In genomic region chr16:37011061-37011921, GRCm38 (mm10) we compare ENCODE assay signal across 8 mouse cellular contexts. TPM values are rescaled to one million over a fixed set of nuclear protein-coding genes. Genes with fewer than 3 reads are reported as not detected.
A peak's percentile ranks its signal among the peaks of the same experiment; 100 is the strongest.
DNase-seq lines count a peak whose midpoint lies in the region; ATAC-seq and TF ChIP-seq lines count a peak whose summit lies in the region.

TSS of gene Polq (plus strand) at chr16:37011786.

- H3K4me3 ChIP-seq in C2C12 (ENCODE audit: insufficient read depth, poor library complexity, severe bottlenecking): peak within 1 kb of the TSS; percentile 76
- peak within 1 kb of the TSS; percentile 70 for H3K4me3 ChIP-seq in erythroblast, embryonic 14.5 days (replicated peaks)
- peak within 1 kb of the TSS; percentile 93 for H3K4me3 ChIP-seq in heart, embryonic 11.5 days (ENCODE audit: low read depth, low read length)
- peak within 1 kb of the TSS; percentile 97 for H3K4me3 ChIP-seq in kidney, embryonic 16.5 days (ENCODE audit: low read length)
- peak within 1 kb of the TSS; percentile 69 for H3K4me3 ChIP-seq in liver, adult 2 months (ENCODE audit: insufficient read depth, low read depth, low read length)
- peak within 1 kb of the TSS; percentile 59 for H3K4me3 ChIP-seq in myocyte

- peak; percentile 30; the same call in 1 of the 2 replicates for TF ChIP-seq POLR2A in brain, embryonic 14.5 days (IDR thresholded peaks at IDR 0.05; ENCODE audit: borderline replicate concordance, extremely low read depth, insufficient read depth, insufficient read length, poor library complexity, severe bottlenecking)
- no peak for TF ChIP-seq POLR2A in liver, adult 2 months (IDR thresholded peaks at IDR 0.05; ENCODE audit: extremely low read depth, insufficient read depth, low read length)
- peak; percentile 17 for TF ChIP-seq POLR2A in myocyte (IDR thresholded peaks at IDR 0.05; ENCODE audit: insufficient read length, low read depth)

- H3K27ac ChIP-seq in heart, embryonic 11.5 days (ENCODE audit: low read depth, low read length): no peak within 1 kb of the TSS
- H3K27ac ChIP-seq in kidney, embryonic 16.5 days (ENCODE audit: low read length): no peak within 1 kb of the TSS
- H3K27ac ChIP-seq in liver, adult 2 months (replicated peaks; ENCODE audit: insufficient read depth, low read depth, low read length): no peak within 1 kb of the TSS

- peak within 1 kb of the TSS; percentile 90 for H3K4me2 ChIP-seq in heart, embryonic 11.5 days
- peak within 1 kb of the TSS; percentile 82 for H3K4me2 ChIP-seq in kidney, embryonic 16.5 days (replicated peaks; ENCODE audit: low read depth, low read length)
- H3K4me2 ChIP-seq in myocyte (ENCODE audit: low read depth): peak within 1 kb of the TSS; percentile 97

- WGBS in heart, embryonic 11.5 days (ENCODE audit: insufficient replicate concordance): 3% methylated on average over 30 of the region's 30 CpGs
- WGBS in kidney, embryonic 16.5 days: 5% methylated on average over 30 of the region's 30 CpGs
- 3% methylated on average over 30 of the region's 30 CpGs for WGBS in liver, adult 2 months

- peaks cover 9% of the 10 kb centered on the region for H3K79me3 ChIP-seq in C2C12 (ENCODE audit: low read depth)

- H3K79me2 ChIP-seq in C2C12 (ENCODE audit: control insufficient read depth, insufficient read depth) (peaks cover 25% of the 10 kb centered on the region), myocyte (ENCODE audit: control insufficient read depth, insufficient read depth) (no peaks in the 10 kb centered on the region)
- no peaks in the 10 kb centered on the region for H3K79me2 ChIP-seq in liver, adult 2 months (ENCODE audit: control insufficient read depth, insufficient read depth, low read length)

- ATAC-seq in heart, embryonic 11.5 days (replicated peaks; ENCODE audit: insufficient number of reproducible peaks, low FRiP score, low TSS enrichment): peak; percentile 89
- peak; percentile 99 for ATAC-seq in kidney, embryonic 16.5 days (ENCODE audit: low FRiP score, low TSS enrichment)

- DNase-seq in brain, embryonic 14.5 days (ENCODE audit: low read depth): peak; percentile 98
- DNase-seq in liver, adult 2 months (ENCODE audit: extremely low read depth, low read depth, low spot score): peak; percentile 81
- DNase-seq in splenic B cell, adult 2 months (ENCODE audit: low read depth, low spot score): peak; percentile 95

- H3K9me3 ChIP-seq in erythroblast, embryonic 14.5 days (ENCODE audit: control insufficient read depth, low read length): no peaks in the 10 kb centered on the region
- H3K9me3 ChIP-seq in heart, embryonic 11.5 days (replicated peaks; ENCODE audit: control insufficient read depth, low read length): no peaks in the 10 kb centered on the region
- no peaks in the 10 kb centered on the region for H3K9me3 ChIP-seq in kidney, embryonic 16.5 days (ENCODE audit: low read length)

- peaks cover 35% of the 10 kb centered on the region for H3K4me1 ChIP-seq in erythroblast, embryonic 14.5 days (ENCODE audit: control insufficient read depth)
- H3K4me1 ChIP-seq in heart, embryonic 11.5 days (ENCODE audit: control insufficient read depth, insufficient read depth, low read length): peaks cover 8% of the 10 kb centered on the region
- peaks cover 14% of the 10 kb centered on the region for H3K4me1 ChIP-seq in kidney, embryonic 16.5 days (ENCODE audit: insufficient read depth, low read length)
- H3K4me1 ChIP-seq in liver, adult 2 months (ENCODE audit: control insufficient read depth, insufficient read depth, low read length): peaks cover 2% of the 10 kb centered on the region

- H3K9ac ChIP-seq in heart, embryonic 11.5 days (ENCODE audit: low read depth, low read length): peak within 1 kb of the TSS; percentile 83
- H3K9ac ChIP-seq in kidney, embryonic 16.5 days (replicated peaks; ENCODE audit: low read length): peak within 1 kb of the TSS; percentile 83
- H3K9ac ChIP-seq in liver, adult 2 months (ENCODE audit: low read depth, low read length): 0 out of 2 replicates have a peak within 1 kb of the TSS, but pooled peaks have one; percentile 16

- H3K36me3 ChIP-seq in C2C12 (ENCODE audit: control insufficient read depth, insufficient read depth) (peaks cover 7% of the 10 kb centered on the region), myocyte (ENCODE audit: control insufficient read depth, insufficient read depth) (no peaks in the 10 kb centered on the region)
- peaks cover 35% of the 10 kb centered on the region for H3K36me3 ChIP-seq in erythroblast, embryonic 14.5 days (ENCODE audit: control insufficient read depth)
- no peaks in the 10 kb centered on the region; the same call in 1 of the 2 replicates for H3K36me3 ChIP-seq in heart, embryonic 11.5 days (ENCODE audit: control insufficient read depth, insufficient read depth, low read length)
- no peaks in the 10 kb centered on the region for H3K36me3 ChIP-seq in kidney, embryonic 16.5 days (ENCODE audit: insufficient read depth, low read length)
- no peaks in the 10 kb centered on the region for H3K36me3 ChIP-seq in liver, adult 2 months (ENCODE audit: control insufficient read depth, insufficient read depth, low read length)
- no peaks in the 10 kb centered on the region for H3K36me3 ChIP-seq in splenic B cell, adult 2 months (ENCODE audit: control insufficient read depth, insufficient read depth, low read length, poor library complexity, severe bottlenecking)

- H3K27me3 ChIP-seq in C2C12 (ENCODE audit: control insufficient read depth, insufficient read depth, insufficient read length): no peaks in the 10 kb centered on the region
- H3K27me3 ChIP-seq in erythroblast, embryonic 14.5 days (ENCODE audit: control insufficient read depth): peaks cover 5% of the 10 kb centered on the region
- no peaks in the 10 kb centered on the region for H3K27me3 ChIP-seq in heart, embryonic 11.5 days (ENCODE audit: control insufficient read depth, insufficient read depth, low read length)
- H3K27me3 ChIP-seq in kidney, embryonic 16.5 days (ENCODE audit: insufficient read depth, low read length): no peaks in the 10 kb centered on the region
- no peaks in the 10 kb centered on the region for H3K27me3 ChIP-seq in liver, adult 2 months (ENCODE audit: control insufficient read depth, insufficient read depth, low read length)
- H3K27me3 ChIP-seq in myocyte (ENCODE audit: control insufficient read depth, insufficient read depth, insufficient read length): no peaks in the 10 kb centered on the region
- H3K27me3 ChIP-seq in splenic B cell, adult 2 months (ENCODE audit: control insufficient read depth, insufficient read depth, low read length, poor library complexity, severe bottlenecking): no peaks in the 10 kb centered on the region

- TF ChIP-seq CTCF in C2C12 (IDR thresholded peaks at IDR 0.05; ENCODE audit: control insufficient read depth, insufficient read depth, insufficient read length): no peak
- no peak for TF ChIP-seq CTCF in brain, embryonic 14.5 days (IDR thresholded peaks at IDR 0.05; ENCODE audit: borderline replicate concordance, extremely low read depth, insufficient read depth, insufficient read length)
- no peak for TF ChIP-seq CTCF in liver, adult 2 months (IDR thresholded peaks at IDR 0.05; ENCODE audit: low read depth, low read length)

- H3ac ChIP-seq in C2C12 (ENCODE audit: control insufficient read depth, insufficient read length, low read depth) (peak within 1 kb of the TSS; percentile 97), myocyte (ENCODE audit: control insufficient read depth, insufficient read length) (peak within 1 kb of the TSS; percentile 8)

TF ChIP-seq in C2C12, 6 proteins besides CTCF, POLR2A, EP300 and RAD21:
- TF ChIP-seq CEBPB (IDR thresholded peaks at IDR 0.05; ENCODE audit: low read depth): no peak
- peak; percentile 39 for TF ChIP-seq MAX (IDR thresholded peaks at IDR 0.05)

TF ChIP-seq in myocyte, 11 proteins besides CTCF, POLR2A, EP300 and RAD21:
- TF ChIP-seq MYOD1 (IDR thresholded peaks at IDR 0.05; ENCODE audit: control insufficient read depth in 1 of 3, insufficient read length in 2 of 3, low read depth in 2 of 3) (no peak), E2F4 (IDR thresholded peaks at IDR 0.05; ENCODE audit: insufficient read depth) (peak; percentile 99)

RNA-seq across cellular contexts. Expression of gene Polq, which starts in this region (rescaled TPM):
- 2.5 TPM for polyA plus RNA-seq in C2C12 (2012; fragmentation: generic; extraction: Trizol)
- 4.3 and 4.4 TPM in 2 replicates for polyA plus RNA-seq in brain, embryonic 14.5 days (2012; rRNA removed)
- polyA plus RNA-seq in erythroblast, embryonic 14.5 days (2012): 0.44 and 0.76 TPM in 2 replicates
- 9.7 and 10.5 TPM in 2 replicates for polyA plus RNA-seq in heart, embryonic 11.5 days (2014; fragmentation: Nextera tagmentation; extraction: Ambion mirVana)
- polyA plus RNA-seq in kidney, embryonic 16.5 days (2015; fragmentation: Nextera tagmentation; extraction: Ambion mirVana): 6.3 and 7.8 TPM in 2 replicates
- 0.18 and 0.40 TPM in 2 replicates for total RNA-seq in liver, adult 2 months (2014; rRNA removed)
- 0.02 and 0.10 TPM in 2 replicates for polyA plus RNA-seq in liver, adult 2 months (2012; rRNA removed)
- polyA plus RNA-seq in myocyte (2012; fragmentation: generic; extraction: Trizol): 0.73 TPM

Comparison
In these comparisons a context has a peak if more than half of its experiments do, and no peak if none do; other contexts are left out.
1. Peak in DNase-seq, H3K4me3 ChIP-seq and H3K9ac ChIP-seq in liver, adult 2 months; RNA of the gene not detected or under 1 TPM.
2. H3K9ac ChIP-seq: peak in every context shown above with its lines; median percentile 83 in heart, embryonic 11.5 days; 83 in kidney, embryonic 16.5 days; 16 in liver, adult 2 months.